Mouse (Mus musculus): ENCODE data around the gene Pgf. TPM values are rescaled to one million over a fixed set of nuclear protein-coding genes. Genes with fewer than 3 reads are reported as not detected.

Pgf gene
- polyA plus RNA-seq, 1 experiment from 2014 or later: 19.2 TPM

- no peaks in the 10 kb centered on the region for H3K36me3 ChIP-seq (ENCODE audit: control insufficient read depth, insufficient read depth, low read length)
- no peak overlapping the region for H3K4me2 ChIP-seq (ENCODE audit: low read length)
- WGBS: 62% methylated on average over 5 of the region's 5 CpGs
- no peaks in the 10 kb centered on the region for H3K27me3 ChIP-seq (replicated peaks; ENCODE audit: control insufficient read depth, insufficient read depth, low read length)
- H3K9me3 ChIP-seq (ENCODE audit: control insufficient read depth, low read length): no peaks in the 10 kb centered on the region
- DNase-seq (ENCODE audit: low spot score) (no peak), ATAC-seq (replicated peaks; ENCODE audit: low FRiP score, low TSS enrichment, low read depth) (no peak)
- H3K9ac ChIP-seq (ENCODE audit: low read length): no peak overlapping the region
- peaks cover 44% of the 10 kb centered on the region for H3K4me1 ChIP-seq (replicated peaks; ENCODE audit: control insufficient read depth, insufficient read depth, low read length)
- H3K27ac ChIP-seq (ENCODE audit: low read depth): peak overlapping the region; percentile 83; the same call in 1 of the 2 replicates
- H3K4me3 ChIP-seq (ENCODE audit: low read depth, low read length): no peak overlapping the region
Observed at GRCm38 (mm10) chr12:85195086-85195485, 17.5 kb upstream of the Pgf start.

- no peak overlapping the region for H3K4me2 ChIP-seq (ENCODE audit: low read length)
- no peaks in the 10 kb centered on the region for H3K9me3 ChIP-seq (ENCODE audit: control insufficient read depth, low read length)
- peaks cover 44% of the 10 kb centered on the region for H3K4me1 ChIP-seq (replicated peaks; ENCODE audit: control insufficient read depth, insufficient read depth, low read length)
- 26% methylated on average over 4 of the region's 4 CpGs for WGBS
- H3K27me3 ChIP-seq (replicated peaks; ENCODE audit: control insufficient read depth, insufficient read depth, low read length): no peaks in the 10 kb centered on the region
- H3K36me3 ChIP-seq (ENCODE audit: control insufficient read depth, insufficient read depth, low read length): no peaks in the 10 kb centered on the region
- peak overlapping the region; percentile 83 for H3K27ac ChIP-seq (ENCODE audit: low read depth)
- no peak overlapping the region for H3K9ac ChIP-seq (ENCODE audit: low read length)
- no peak for ATAC-seq (replicated peaks; ENCODE audit: low FRiP score, low TSS enrichment, low read depth)
- H3K4me3 ChIP-seq (ENCODE audit: low read depth, low read length): no peak overlapping the region
- peak; percentile 87 for DNase-seq (ENCODE audit: low spot score)
Observed at GRCm38 (mm10) chr12:85194623-85195018, 17.0 kb upstream of the Pgf start.

DNA sequence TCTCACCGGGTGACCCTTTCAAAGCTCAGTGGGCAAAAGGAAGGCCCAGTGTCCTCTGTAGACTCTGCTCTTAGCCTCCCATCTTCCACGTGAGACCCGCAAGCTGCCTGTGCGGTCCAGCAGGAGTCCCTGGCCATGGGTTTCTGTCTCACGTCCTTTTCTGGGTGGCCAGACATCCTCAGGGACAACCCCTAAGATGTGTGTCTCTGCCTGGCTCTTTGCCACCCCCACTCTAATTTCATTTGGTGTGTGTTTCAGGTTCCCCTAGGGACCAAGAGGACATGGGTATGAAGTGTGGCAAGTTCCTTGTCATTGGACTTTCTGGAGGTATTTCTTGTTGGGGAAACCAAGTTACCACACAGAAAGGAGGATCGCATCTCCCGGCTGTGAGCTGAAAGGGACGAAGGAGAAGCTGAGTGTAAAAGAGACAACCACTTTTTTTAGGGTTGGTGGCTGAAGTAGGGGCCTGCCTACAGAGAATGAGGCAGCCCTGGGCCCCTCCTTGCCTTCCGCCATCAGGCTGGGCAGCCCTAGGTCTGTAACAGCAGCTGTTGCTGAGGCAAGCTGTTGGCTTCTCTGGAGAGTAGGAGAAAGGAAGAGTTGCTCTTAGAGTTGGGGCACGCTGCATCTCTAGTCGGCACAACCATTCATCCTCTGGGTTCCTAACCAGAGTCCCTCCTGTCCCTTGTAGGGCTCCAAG is 16.5 kb upstream of the Pgf start:
- Histone ChIP-seq H3K4me1 (replicated peaks; ENCODE audit: control insufficient read depth, insufficient read depth, low read length) (peaks cover 44% of the 10 kb centered on the region), H3K9me3 (ENCODE audit: control insufficient read depth, low read length) (no peaks in the 10 kb centered on the region), H3K27ac (ENCODE audit: low read depth) (peak overlapping the region; percentile 83), H3K36me3 (ENCODE audit: control insufficient read depth, insufficient read depth, low read length) (no peaks in the 10 kb centered on the region), H3K4me3 (ENCODE audit: low read depth, low read length) (no peak overlapping the region), H3K4me2 (ENCODE audit: low read length) (no peak overlapping the region), H3K27me3 (replicated peaks; ENCODE audit: control insufficient read depth, insufficient read depth, low read length) (no peaks in the 10 kb centered on the region), H3K9ac (ENCODE audit: low read length) (no peak overlapping the region)
- WGBS: 84% methylated on average over 11 of the region's 11 CpGs
- ATAC-seq (replicated peaks; ENCODE audit: low FRiP score, low TSS enrichment, low read depth): no peak
- DNase-seq (ENCODE audit: low spot score): no peak

GRCm38 (mm10) chr12:85193146-85193545 is 15.6 kb upstream of the Pgf start:
- H3K27me3 ChIP-seq (replicated peaks; ENCODE audit: control insufficient read depth, insufficient read depth, low read length): no peaks in the 10 kb centered on the region
- no peak overlapping the region for H3K9ac ChIP-seq (ENCODE audit: low read length)
- H3K36me3 ChIP-seq (ENCODE audit: control insufficient read depth, insufficient read depth, low read length): no peaks in the 10 kb centered on the region
- H3K4me3 ChIP-seq (ENCODE audit: low read depth, low read length): no peak overlapping the region
- ATAC-seq (replicated peaks; ENCODE audit: low FRiP score, low TSS enrichment, low read depth) (no peak), DNase-seq (ENCODE audit: low spot score) (no peak)
- no peak overlapping the region for H3K4me2 ChIP-seq (ENCODE audit: low read length)
- no peak overlapping the region for H3K27ac ChIP-seq (ENCODE audit: low read depth)
- H3K9me3 ChIP-seq (ENCODE audit: control insufficient read depth, low read length): no peaks in the 10 kb centered on the region
- WGBS: 86% methylated on average over 10 of the region's 10 CpGs
- H3K4me1 ChIP-seq (replicated peaks; ENCODE audit: control insufficient read depth, insufficient read depth, low read length): peaks cover 44% of the 10 kb centered on the region

DNA sequence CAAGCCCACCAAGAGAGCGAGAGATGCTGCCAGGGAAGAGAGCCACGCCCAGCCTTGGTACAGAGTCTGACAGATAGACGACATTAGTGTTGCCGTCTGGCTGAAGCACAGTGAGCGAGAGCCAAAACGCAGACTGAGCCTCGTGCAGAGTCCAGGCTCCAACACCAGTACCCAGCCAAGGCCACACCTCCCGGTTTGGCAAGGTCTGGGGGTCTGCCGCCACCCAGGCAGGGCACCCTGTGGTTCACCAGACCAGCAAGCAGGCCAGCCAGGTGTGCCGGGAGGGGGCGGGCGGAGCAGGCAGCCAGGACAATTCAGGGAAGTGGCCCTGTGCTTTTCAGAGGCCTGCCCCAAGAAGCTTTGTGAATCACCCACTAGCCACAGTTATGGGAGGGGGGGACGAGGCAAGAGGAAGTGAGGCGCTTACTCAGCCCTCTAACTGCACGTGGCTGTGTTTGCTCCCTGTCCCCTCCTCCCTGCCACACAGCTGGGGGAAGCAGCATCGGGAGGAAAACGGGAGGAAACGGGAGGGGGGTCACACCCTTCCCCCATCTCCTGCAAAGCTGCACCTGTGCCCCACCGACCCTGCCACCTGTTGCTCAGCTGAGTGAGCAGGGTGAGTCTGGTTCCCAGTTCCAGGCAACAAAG is 15.0 kb upstream of the Pgf start:
- Histone ChIP-seq H3K4me1 (replicated peaks; ENCODE audit: control insufficient read depth, insufficient read depth, low read length) (peaks cover 39% of the 10 kb centered on the region), H3K4me3 (ENCODE audit: low read depth, low read length) (no peak overlapping the region), H3K4me2 (ENCODE audit: low read length) (0 out of 2 replicates have a peak overlapping the region, but pooled peaks have one; percentile 23), H3K36me3 (ENCODE audit: control insufficient read depth, insufficient read depth, low read length) (no peaks in the 10 kb centered on the region), H3K9ac (ENCODE audit: low read length) (no peak overlapping the region), H3K9me3 (ENCODE audit: control insufficient read depth, low read length) (no peaks in the 10 kb centered on the region), H3K27ac (ENCODE audit: low read depth) (no peak overlapping the region), H3K27me3 (replicated peaks; ENCODE audit: control insufficient read depth, insufficient read depth, low read length) (no peaks in the 10 kb centered on the region)
- DNase-seq (ENCODE audit: low spot score) (no peak), ATAC-seq (replicated peaks; ENCODE audit: low FRiP score, low TSS enrichment, low read depth) (no peak; the same call in 1 of the 2 replicates)
- 28% methylated on average over 19 of the region's 19 CpGs for WGBS

DNA sequence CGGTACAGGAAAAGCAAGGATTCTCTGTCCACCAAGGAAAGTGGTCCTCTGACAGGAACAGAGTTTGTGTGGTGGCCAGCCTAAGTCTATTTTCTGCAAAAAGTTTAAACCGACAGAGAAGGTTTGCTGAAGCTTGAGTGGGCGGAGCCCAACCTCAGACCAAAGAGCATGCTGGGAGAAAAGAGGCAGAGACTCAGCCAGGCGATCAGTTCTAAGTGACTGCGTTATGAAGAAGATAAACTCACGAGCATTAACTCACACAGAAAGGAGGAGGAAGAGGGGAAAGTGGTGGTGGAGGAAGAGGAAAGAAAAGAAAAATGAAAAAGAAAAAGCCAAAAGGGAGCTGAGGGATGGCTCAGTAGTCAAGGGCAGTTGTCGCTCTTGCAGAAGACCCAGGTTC is 12.7 kb upstream of the Pgf start:
- Histone ChIP-seq H3K4me1 (replicated peaks; ENCODE audit: control insufficient read depth, insufficient read depth, low read length) (peaks cover 34% of the 10 kb centered on the region), H3K27me3 (replicated peaks; ENCODE audit: control insufficient read depth, insufficient read depth, low read length) (no peaks in the 10 kb centered on the region)

DNA sequence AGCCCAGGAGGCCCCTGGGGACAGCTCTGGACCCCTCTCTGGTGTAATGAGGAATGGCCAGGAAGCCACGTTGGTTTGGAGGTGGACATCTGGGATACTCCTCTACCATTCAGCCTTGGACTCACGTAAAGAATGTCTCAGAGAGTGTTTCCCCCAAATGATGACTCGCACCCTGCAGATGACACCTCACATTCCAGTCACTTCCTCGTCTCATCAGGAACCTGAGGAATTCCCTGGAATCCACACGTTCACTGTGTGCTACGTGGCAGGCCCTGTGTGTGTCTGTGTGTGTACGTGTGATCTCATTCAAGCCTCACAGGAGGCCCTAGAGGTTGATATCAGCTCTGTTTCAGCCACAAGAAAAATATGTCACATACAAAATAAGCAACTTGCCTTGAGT is 8.8 kb upstream of the Pgf start:
- H3K36me3 ChIP-seq (ENCODE audit: control insufficient read depth, insufficient read depth, low read length): no peaks in the 10 kb centered on the region

More for the DNA sequence above, 12.7 kb upstream of the Pgf start:
- ATAC-seq (replicated peaks; ENCODE audit: low FRiP score, low TSS enrichment, low read depth) (no peak), DNase-seq (ENCODE audit: low spot score) (no peak)
- Histone ChIP-seq H3K4me2 (ENCODE audit: low read length) (no peak overlapping the region), H3K36me3 (ENCODE audit: control insufficient read depth, insufficient read depth, low read length) (no peaks in the 10 kb centered on the region), H3K4me3 (ENCODE audit: low read depth, low read length) (no peak overlapping the region), H3K9ac (ENCODE audit: low read length) (no peak overlapping the region), H3K9me3 (ENCODE audit: control insufficient read depth, low read length) (no peaks in the 10 kb centered on the region), H3K27ac (ENCODE audit: low read depth) (no peak overlapping the region)
- WGBS: 69% methylated on average over 7 of the region's 7 CpGs

GRCm38 (mm10) chr12:85185810-85186209 is 8.2 kb upstream of the Pgf start:
- DNase-seq (ENCODE audit: low spot score): no peak
- H3K4me3 ChIP-seq (ENCODE audit: low read depth, low read length): no peak overlapping the region
- H3K4me2 ChIP-seq (ENCODE audit: low read length): no peak overlapping the region
- peaks cover 26% of the 10 kb centered on the region for H3K4me1 ChIP-seq (replicated peaks; ENCODE audit: control insufficient read depth, insufficient read depth, low read length)
- WGBS: 38% methylated on average over 8 of the region's 8 CpGs
- H3K27me3 ChIP-seq (replicated peaks; ENCODE audit: control insufficient read depth, insufficient read depth, low read length): no peaks in the 10 kb centered on the region
- H3K9ac ChIP-seq (ENCODE audit: low read length): no peak overlapping the region
- H3K9me3 ChIP-seq (ENCODE audit: control insufficient read depth, low read length): no peaks in the 10 kb centered on the region
- no peaks in the 10 kb centered on the region for H3K36me3 ChIP-seq (ENCODE audit: control insufficient read depth, insufficient read depth, low read length)
- H3K27ac ChIP-seq (ENCODE audit: low read depth): peak overlapping the region; percentile 38; the same call in 1 of the 2 replicates
- no peak for ATAC-seq (replicated peaks; ENCODE audit: low FRiP score, low TSS enrichment, low read depth)

More for the DNA sequence above, 8.8 kb upstream of the Pgf start:
- no peak overlapping the region for H3K4me2 ChIP-seq (ENCODE audit: low read length)
- H3K9ac ChIP-seq (ENCODE audit: low read length): no peak overlapping the region
- 58% methylated on average over 7 of the region's 7 CpGs for WGBS
- no peaks in the 10 kb centered on the region for H3K9me3 ChIP-seq (ENCODE audit: control insufficient read depth, low read length)
- no peak overlapping the region for H3K4me3 ChIP-seq (ENCODE audit: low read depth, low read length)
- no peaks in the 10 kb centered on the region for H3K27me3 ChIP-seq (replicated peaks; ENCODE audit: control insufficient read depth, insufficient read depth, low read length)
- ATAC-seq (replicated peaks; ENCODE audit: low FRiP score, low TSS enrichment, low read depth) (no peak), DNase-seq (ENCODE audit: low spot score) (no peak)
- peaks cover 24% of the 10 kb centered on the region for H3K4me1 ChIP-seq (replicated peaks; ENCODE audit: control insufficient read depth, insufficient read depth, low read length)
- H3K27ac ChIP-seq (ENCODE audit: low read depth): peak overlapping the region; percentile 38; the same call in 1 of the 2 replicates

Data from intestine, embryonic 14.5 days (tissue).